Mouse (Mus musculus) adrenal gland, adult 2 months (tissue): ENCODE data around the gene Axl. TPM values are rescaled to one million over a fixed set of nuclear protein-coding genes. Genes with fewer than 3 reads are reported as not detected.

ENCODE experiments used
- DNase-seq: peaks from one replicate; pipeline ENCODE4 v3.0.0; 2021
- microRNA-seq, 2 experiments: library from miRNA; unstranded; fragments of <30 nt; microRNA quantifications; one replicate each; pipeline ENCODE4 v1.2.0; 2021
- polyA plus RNA-seq: library from polyadenylated mRNA; depleted of rRNA; stranded (reverse); fragments of >200 nt; gene quantifications from 2 replicates; pipeline ENCODE4 v1.2.3, GENCODE M21; 2012; rRNA removed
- total RNA-seq, 2 experiments: library from RNA; stranded (reverse); gene quantifications; 2 replicates each; pipeline ENCODE4 v1.2.3; 2021

Gene Axl
- total and polyA plus RNA-seq, 3 experiments = 40.3 to 73.8 (median 42.1) TPM

DNA sequence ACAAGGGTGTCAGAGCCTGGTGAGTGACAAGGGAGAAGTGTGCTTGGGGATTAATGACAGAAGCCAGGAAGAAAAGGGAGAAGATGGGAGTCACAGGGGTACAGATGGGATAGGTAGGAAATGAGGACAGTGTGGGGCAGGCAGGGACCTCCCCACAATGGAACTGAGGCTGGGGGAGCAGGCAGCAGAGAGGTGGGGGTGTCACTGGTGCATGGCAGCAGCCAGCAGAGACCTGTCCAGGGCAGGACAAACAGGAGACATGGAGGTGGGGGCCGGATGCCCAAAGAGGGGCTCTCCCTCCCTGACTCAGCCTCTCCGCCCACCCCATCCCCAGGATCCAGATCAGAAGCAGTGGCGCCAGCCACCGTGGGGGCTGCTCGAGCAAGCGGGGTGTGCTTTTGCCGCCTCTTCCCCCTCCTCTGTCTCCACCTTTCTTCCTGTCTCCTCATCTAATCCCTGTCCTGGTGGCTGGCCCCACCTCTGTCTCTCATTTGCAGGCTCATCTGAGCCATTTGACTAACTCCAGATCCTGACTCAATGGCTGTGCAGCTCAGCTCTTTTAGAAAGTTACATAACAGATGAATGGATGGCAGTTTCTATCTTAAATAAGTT is 77.9 kb downstream of the Axl start:
- DNase-seq = peak; percentile 41

DNA sequence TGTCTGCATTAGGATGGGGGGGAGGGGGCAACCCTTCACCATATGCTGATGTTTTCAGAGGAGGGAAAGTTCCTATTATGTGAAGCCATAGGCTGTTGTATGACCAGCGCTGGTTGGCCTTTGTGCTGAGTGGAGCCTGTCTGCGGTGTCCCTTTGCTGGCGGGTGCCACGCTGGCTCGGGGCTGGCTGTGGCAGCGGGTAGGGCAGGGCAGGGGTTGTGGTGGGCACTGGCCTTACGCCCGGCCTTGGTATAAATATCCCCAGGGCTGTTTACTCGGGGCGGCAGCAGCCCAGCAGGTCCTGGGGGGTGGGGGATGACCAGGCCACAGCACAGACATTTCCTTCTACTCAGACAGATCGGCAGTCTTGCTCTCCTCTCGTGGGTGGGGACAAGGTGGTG is 78.5 kb downstream of the Axl start:
- DNase-seq = peak; percentile 29

DNA sequence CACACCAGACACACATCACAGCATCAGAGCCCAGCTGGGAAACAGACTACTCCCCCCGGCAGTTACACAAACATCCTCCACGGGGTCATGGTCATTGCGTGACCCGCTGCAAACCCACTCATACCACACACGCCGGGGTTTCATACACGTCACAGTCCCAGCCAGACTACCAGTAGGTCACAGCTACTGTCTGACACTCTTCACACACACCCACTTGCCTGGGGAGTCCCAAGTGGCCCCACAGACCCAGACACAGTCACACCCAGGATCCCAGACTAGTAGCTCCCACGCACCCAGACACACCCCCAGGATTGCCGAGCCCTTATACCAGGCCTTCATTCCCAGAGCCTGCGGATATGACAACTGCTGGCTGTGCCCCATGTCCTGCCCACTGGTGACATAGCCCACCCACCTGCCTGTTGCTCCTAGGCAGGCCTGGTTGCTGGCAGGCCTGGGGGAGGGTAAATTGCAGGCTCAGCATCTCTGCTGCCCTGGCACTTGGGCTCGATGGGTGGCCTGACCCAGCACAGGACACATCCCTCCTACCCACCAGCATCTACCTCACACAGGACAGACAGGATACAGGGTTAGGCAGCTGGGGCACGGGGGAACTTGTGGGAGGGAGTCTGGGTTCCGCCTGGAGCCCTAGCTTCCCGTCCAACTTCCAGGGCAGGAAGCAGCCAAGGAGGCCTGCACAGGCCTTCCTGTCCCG is 80.8 kb downstream of the Axl start:
- DNase-seq = peak; percentile 72

Small RNA genes within 50 kb of the gene (microRNA-seq; reads per million reads assigned to microRNA genes)
- 0 reads per million in 2 experiments for gene Gm24865

Other genes starting within 250 kb of the Axl start
- gene Ceacam2, start 248.8 kb downstream of the Axl start, total RNA-seq = 1 to 10 TPM; 1.1 to 5.0 TPM
- gene Ceacam2, start 248.8 kb downstream of the Axl start, polyA plus RNA-seq = not detected in 2 replicates
- not detected for gene Erich4, start 172.8 kb downstream of the Axl start, total RNA-seq
- not detected in 2 replicates for gene Erich4, start 172.8 kb downstream of the Axl start, polyA plus RNA-seq
- gene Dmac2, start 169.3 kb downstream of the Axl start, total RNA-seq = 10 to 100 TPM; 21.4 to 35.3 TPM
- gene Dmac2, start 169.3 kb downstream of the Axl start, polyA plus RNA-seq = 54.0 and 54.5 TPM in 2 replicates
- gene B3gnt8, start 162.1 kb downstream of the Axl start, total RNA-seq = 1 to 10 TPM; 1.8 to 4.5 TPM
- 11.8 and 13.0 TPM in 2 replicates for gene B3gnt8, start 162.1 kb downstream of the Axl start, polyA plus RNA-seq
- 100 to 1,000 TPM; 207 to 217 TPM for gene Bckdha, start 129.7 kb downstream of the Axl start, total RNA-seq
- gene Bckdha, start 129.7 kb downstream of the Axl start, polyA plus RNA-seq = 626 and 697 TPM in 2 replicates
- 10 to 100 TPM; 42.5 to 44.0 TPM for gene Exosc5, start 129.5 kb downstream of the Axl start, total RNA-seq
- 121 and 124 TPM in 2 replicates for gene Exosc5, start 129.5 kb downstream of the Axl start, polyA plus RNA-seq
- gene Tmem91, start 113.5 kb downstream of the Axl start, total RNA-seq = under 1 TPM in 1 of 2 experiments, not detected in 1; 0.37 TPM
- 0.67 and 1.1 TPM in 2 replicates for gene Tmem91, start 113.5 kb downstream of the Axl start, polyA plus RNA-seq
- gene B9d2, start 107.9 kb downstream of the Axl start, total RNA-seq = 10 to 100 TPM; 12.2 to 26.4 TPM
- 69.9 and 83.0 TPM in 2 replicates for gene B9d2, start 107.9 kb downstream of the Axl start, polyA plus RNA-seq
- gene Tgfb1, start 101.7 kb downstream of the Axl start, total RNA-seq = 10 to 100 TPM; 30.2 to 36.6 TPM
- gene Tgfb1, start 101.7 kb downstream of the Axl start, polyA plus RNA-seq = 50.8 and 57.6 TPM in 2 replicates
- gene Ccdc97, start 69.6 kb downstream of the Axl start, total RNA-seq = 10 to 100 TPM; 47.4 to 50.9 TPM
- gene Ccdc97, start 69.6 kb downstream of the Axl start, polyA plus RNA-seq = 90.9 and 95.2 TPM in 2 replicates
- gene Hnrnpul1, start 33.9 kb downstream of the Axl start, total RNA-seq = 100 to 1,000 TPM; 104 to 109 TPM
- gene Hnrnpul1, start 33.9 kb downstream of the Axl start, polyA plus RNA-seq = 33.0 and 38.7 TPM in 2 replicates
- 1 to 10 TPM; 2.5 to 3.4 TPM for gene Cyp2s1, start 28.2 kb upstream of the Axl start, total RNA-seq
- 2.4 and 3.0 TPM in 2 replicates for gene Cyp2s1, start 28.2 kb upstream of the Axl start, polyA plus RNA-seq
- 10 to 100 TPM; 16.1 to 54.8 TPM for gene Cyp2b10, start 108.9 kb upstream of the Axl start, total RNA-seq
- 0.18 and 0.37 TPM in 2 replicates for gene Cyp2b10, start 108.9 kb upstream of the Axl start, polyA plus RNA-seq